Comparison of ENCODE assay signal across 7 mouse cellular contexts in genomic region chr13:35968719-35969430, GRCm38 (mm10). TPM values are rescaled to one million over a fixed set of nuclear protein-coding genes. Genes with fewer than 3 reads are reported as not detected.
DNase-seq lines count a peak whose midpoint lies in the region; ATAC-seq and TF ChIP-seq lines count a peak whose summit lies in the region.

No protein-coding gene starts in this region.

- H3K36me3 ChIP-seq in midbrain, embryonic 13.5 days = no peaks in the 10 kb centered on the region

- peak overlapping the region; percentile 41 for H3K4me3 ChIP-seq in cortical plate, adult 2 months (ENCODE audit: insufficient read depth, low read length)
- H3K4me3 ChIP-seq in midbrain, embryonic 13.5 days (replicated peaks) = peak overlapping the region; percentile 63

- H3K4me2 ChIP-seq in midbrain, embryonic 13.5 days (replicated peaks) = peak overlapping the region; percentile 98

- WGBS in midbrain, embryonic 13.5 days = under 1% methylated on average over 57 of the region's 57 CpGs

- H3K9ac ChIP-seq in midbrain, embryonic 13.5 days (replicated peaks) = peak overlapping the region; percentile 63

- peaks cover 40% of the 10 kb centered on the region for H3K27me3 ChIP-seq in midbrain, embryonic 13.5 days

- H3K27ac ChIP-seq in cortical plate, adult 2 months (ENCODE audit: insufficient read depth, low read length) = peak overlapping the region; percentile 43; the same call in 1 of the 2 replicates
- no peak overlapping the region for H3K27ac ChIP-seq in midbrain, embryonic 13.5 days

- ATAC-seq in midbrain, embryonic 13.5 days = peak; percentile 78

- no peaks in the 10 kb centered on the region for H3K4me1 ChIP-seq in cortical plate, adult 2 months (ENCODE audit: control insufficient read depth, insufficient read depth, low read length)
- H3K4me1 ChIP-seq in midbrain, embryonic 13.5 days (replicated peaks) = peaks cover 22% of the 10 kb centered on the region

- DNase-seq in ovary, postnatal 10 days (ENCODE audit: low spot score) = peak; percentile 9
- no peak for DNase-seq in ovary, adult 18-20 months (ENCODE audit: low spot score)
- DNase-seq in forelimb bud, embryonic 11.5 days (ENCODE audit: low read depth, low spot score) = peak; percentile 32
- peak; percentile 36 for DNase-seq in kidney, postnatal 14 days
- DNase-seq in adipocyte (ENCODE audit: low spot score) = no peak

- no peak for TF ChIP-seq POLR2A in cortical plate, adult 2 months (IDR thresholded peaks at IDR 0.05; ENCODE audit: extremely low read depth, insufficient read depth, low read length)

- TF ChIP-seq CTCF in cortical plate, adult 2 months (IDR thresholded peaks at IDR 0.05; ENCODE audit: extremely low read depth, insufficient read depth, low read length) = no peak

- no peaks in the 10 kb centered on the region for H3K9me3 ChIP-seq in midbrain, embryonic 13.5 days

RNA-seq across cellular contexts. Expression of gene Ppp1r3g, which starts 10.2 kb away (rescaled TPM):
- polyA plus RNA-seq in cortical plate, adult 2 months (2012; rRNA removed) = 11.9 and 12.0 TPM in 2 replicates
- 0.47 and 0.66 TPM in 2 replicates for polyA plus RNA-seq in midbrain, embryonic 13.5 days (2015; fragmentation: Nextera tagmentation; extraction: Ambion mirVana)

Comparison
In these comparisons a context has a peak if more than half of its experiments do, and no peak if none do; other contexts are left out.
1. DNase-seq: peak in ovary, postnatal 10 days (single experiment), forelimb bud, embryonic 11.5 days (single experiment) and kidney, postnatal 14 days (single experiment); none in ovary, adult 18-20 months (single experiment) and adipocyte (single experiment).